Mouse (Mus musculus): ENCODE results near the gene Psmd11.
"Not testable (repeated sequence)": the region's sequence is repeated elsewhere in the genome, so short reads cannot be mapped to it uniquely, and the experiment has no call there.

Gene Psmd11

DNA sequence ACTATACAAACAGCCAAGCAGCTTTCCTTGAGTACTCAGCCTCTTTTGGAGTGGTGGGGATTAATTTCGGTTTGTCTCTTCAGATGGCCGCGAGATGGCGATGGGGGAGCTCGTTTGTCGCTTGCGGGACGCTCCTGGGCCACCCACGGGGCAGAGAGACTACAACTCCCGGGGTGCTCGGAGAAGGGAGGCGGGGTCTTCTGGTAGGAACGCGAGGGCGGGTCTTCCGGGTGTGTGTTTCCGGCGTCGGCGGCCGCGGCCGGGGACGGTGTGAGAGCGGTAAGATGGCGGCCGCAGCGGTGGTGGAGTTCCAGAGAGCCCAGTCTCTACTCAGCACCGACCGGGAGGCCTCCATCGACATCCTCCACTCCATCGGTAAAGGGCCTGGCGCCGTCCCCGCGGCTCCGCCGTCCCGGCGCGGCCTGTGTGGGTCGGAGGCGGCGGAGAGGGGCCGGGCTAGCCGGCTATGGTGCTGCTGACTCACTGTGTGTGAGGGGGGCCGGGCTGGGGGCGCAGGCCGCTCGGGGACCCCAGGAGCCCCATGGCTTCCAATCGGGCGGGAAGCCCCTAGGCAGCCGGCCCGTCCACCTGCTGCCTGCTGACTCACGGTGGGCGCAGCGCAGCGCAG, at the start of gene Psmd11:
Psmd11 (plus strand) TSS at position 235 of the 628 bp plus-strand sequence.
- peak; percentile 89 for DNase-seq (ENCODE audit: low read depth, low spot score)

DNA sequence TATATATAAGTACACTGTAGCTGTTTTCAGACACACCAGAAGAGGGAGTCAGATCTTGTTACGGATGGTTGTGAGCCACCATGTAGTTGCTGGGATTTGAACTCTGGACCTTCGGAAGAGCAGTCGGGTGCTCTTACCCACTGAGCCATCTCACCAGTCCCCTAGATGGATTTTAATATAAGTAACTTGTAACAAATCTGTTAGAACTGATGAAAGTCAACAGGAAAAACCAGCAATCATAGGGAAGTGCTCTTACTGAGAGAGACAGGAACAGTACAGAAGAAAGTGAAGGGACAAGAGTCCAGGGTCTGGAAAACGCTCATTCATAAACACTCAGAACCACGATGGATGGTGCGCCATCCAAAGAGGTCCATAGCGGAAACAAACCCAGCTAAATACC, 49.2 kb upstream of the Psmd11 start:
- not testable (repeated sequence) for DNase-seq (ENCODE audit: low read depth, low spot score)

DNA sequence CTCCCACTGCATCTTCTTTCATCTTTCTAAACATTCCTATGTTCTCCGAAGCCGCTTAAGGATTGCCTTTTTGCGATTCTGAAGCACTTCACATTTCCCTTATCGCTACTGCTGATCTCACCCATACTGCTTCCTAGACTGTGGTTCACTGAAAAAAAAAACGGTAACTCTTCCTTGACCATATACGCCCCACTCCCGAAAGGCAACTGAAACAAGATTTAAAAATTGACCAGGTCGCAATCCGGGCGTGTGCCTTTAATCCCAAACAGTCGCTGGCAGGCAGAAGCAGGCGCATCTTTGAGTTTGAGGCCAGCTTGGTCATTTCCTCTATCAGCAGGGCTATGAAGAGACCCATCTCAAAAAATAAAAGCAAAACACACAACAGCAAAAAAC, 45.8 kb upstream of the Psmd11 start:
- no peak for DNase-seq (ENCODE audit: low read depth, low spot score)

DNA sequence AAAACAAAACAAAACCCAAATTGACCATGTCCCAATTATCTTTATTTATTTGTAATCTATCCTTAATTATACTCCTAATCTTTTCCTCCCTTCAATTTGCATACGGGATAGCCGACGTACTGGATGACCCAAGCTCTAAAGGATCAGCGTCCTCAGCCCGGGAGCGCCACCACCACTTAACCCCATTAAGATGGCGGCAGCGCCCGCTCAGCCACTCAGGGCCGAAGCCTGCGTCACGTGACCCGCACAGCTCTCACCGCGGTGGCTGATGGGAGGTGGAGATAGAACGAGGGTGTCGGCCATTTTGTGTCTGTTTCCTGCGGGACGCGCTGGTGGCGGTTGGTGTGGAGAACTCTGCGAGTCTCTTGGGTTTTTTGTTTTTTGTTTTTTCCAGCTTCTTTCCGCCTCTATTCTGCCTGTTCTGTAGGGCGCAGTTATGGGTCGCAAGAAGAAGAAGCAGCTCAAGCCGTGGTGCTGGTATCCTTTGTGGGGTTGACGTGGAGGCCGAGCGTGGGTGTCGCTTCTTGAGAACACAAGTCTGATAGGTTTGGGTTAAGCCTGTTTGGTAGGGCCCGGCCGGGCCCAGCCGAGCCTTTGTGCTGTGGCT, 45.3 kb upstream of the Psmd11 start, which contains the start of gene Zfp207:
Zfp207 (plus strand) TSS at position 261 of the 607 bp plus-strand sequence.
- DNase-seq (ENCODE audit: low read depth, low spot score), result peak; percentile 91

DNA sequence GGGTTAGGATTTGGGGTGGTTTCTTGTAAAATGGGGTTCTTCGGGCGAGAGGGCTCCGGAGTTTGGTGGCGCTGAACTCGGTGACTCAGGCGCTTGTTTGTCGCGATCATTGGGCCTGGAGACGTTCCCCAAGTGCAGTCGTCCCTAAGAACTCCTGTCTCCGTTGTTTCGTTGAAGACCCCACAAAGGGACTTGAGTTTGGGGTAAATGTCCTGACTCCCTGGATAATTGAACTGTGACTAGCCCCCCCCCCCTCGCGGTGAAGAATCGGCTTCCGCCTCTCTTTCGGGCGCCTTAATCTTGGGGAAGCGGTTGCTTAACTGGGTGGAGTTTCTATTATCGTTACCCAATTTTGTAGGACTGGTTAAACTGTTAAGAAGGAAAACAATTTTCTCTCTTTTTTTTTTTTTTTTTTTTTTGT, 44.8 kb upstream of the Psmd11 start:
- DNase-seq (ENCODE audit: low read depth, low spot score), result peak; percentile 16

DNA sequence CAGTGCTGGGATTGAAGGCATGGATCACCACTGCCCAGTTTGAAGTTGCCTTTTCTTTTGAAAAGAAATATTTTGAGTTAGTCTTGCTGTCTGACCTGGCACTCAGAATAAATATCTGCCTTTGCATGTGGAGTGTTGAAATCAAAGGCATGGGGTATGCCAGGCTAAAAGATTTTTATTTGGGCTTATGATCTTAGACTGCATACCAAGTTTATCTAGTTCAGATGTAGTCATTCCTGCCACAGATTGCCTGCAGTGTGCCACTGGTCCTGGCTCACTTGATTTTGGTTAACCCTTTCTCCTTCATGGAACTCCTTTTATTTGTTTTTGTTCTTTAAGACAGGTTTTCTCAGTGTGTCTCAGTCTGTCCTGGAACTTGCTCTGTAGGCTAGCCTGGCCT, 44.0 kb upstream of the Psmd11 start:
- no peak for DNase-seq (ENCODE audit: low read depth, low spot score)

DNA sequence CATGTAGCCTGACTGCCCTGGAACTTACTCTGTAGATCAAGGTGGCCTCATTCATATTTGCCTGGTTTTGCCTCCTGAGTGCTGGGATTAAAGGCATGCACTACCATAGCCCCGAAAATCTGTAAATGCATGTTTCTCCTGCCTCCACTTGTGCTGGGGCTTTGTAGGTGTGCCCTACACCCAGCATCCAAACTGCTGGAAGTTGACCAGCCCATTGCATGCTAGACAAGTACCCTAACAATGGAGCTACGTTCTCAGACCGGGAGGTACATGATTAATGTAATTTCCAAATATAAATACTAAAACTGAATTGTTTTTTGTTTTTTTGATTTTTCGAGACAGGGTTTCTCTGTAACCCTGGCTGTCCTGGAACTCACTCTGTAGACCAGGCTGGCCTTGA, 43.4 kb upstream of the Psmd11 start:
- no peak for DNase-seq (ENCODE audit: low read depth, low spot score)

DNA sequence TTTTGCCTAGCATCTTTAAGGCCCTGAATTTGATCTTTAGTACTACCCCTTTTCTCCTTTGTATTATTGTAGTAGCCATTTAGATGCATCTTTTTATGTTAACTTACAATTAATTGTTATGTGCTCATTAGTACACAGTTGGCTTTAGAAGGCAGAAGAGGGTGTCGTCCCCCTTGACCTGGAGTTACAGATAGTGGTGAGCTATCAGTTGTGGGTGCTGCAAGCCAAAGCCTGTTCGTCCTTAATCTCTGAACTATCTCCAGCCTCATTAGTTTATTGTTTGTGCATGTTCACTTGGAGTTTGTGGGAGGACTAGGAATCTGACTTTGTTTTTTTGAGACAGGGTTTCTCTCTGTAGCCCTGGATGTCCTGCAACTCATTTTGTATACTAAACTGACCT, 41.6 kb upstream of the Psmd11 start:
- DNase-seq (ENCODE audit: low read depth, low spot score), result no peak

DNA sequence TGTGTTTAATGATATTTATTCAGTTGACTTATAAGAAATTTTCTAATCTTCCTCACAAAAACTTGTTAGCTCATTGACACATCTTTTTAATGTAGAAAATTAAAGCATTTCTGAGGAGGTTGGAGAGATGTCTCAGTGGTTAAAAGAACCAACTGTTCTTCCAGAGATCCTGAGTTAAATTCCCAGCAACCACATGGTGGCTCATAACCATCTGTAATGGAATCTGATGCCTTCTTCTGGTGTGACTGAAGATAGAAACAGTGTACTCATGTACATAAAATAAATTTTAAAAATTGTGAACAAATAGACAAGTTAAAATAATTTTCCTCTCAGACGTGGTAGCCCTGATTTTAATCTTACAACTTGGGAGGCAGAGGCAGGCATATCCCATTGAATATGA, 38.5 kb upstream of the Psmd11 start:
- DNase-seq (ENCODE audit: low read depth, low spot score), result no peak

DNA sequence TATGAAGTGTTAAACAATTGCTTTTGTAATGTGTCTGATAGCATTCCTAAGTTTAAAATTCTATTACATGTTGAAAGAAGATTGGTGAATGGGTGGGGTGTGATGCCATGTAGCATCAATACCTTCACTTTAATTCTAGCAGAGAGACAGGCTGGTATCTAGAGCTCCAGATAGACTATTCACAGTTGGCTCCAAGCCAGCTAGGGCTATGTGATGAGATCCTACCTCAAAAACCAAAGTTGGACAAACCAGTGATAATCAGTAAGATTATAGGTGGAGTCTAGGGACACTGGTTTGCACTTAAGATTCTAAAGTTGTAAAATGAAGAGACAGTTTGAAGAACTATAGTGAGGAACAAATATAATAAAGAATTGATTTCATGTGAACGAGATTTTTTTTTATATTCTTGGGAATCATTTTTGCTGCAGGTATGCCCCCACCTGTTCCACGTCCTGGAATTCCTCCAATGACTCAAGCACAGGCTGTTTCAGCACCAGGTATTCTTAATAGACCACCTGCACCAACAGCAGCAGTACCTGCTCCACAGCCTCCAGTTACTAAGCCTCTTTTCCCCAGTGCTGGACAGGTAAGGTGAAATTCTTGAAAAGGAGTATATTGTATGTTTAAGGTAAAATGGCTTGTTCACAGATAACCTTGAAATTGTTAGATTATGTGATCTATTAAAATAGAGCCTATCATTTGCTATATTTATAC, 36.9 kb upstream of the Psmd11 start:
- DNase-seq (ENCODE audit: low read depth, low spot score), result no peak

DNA sequence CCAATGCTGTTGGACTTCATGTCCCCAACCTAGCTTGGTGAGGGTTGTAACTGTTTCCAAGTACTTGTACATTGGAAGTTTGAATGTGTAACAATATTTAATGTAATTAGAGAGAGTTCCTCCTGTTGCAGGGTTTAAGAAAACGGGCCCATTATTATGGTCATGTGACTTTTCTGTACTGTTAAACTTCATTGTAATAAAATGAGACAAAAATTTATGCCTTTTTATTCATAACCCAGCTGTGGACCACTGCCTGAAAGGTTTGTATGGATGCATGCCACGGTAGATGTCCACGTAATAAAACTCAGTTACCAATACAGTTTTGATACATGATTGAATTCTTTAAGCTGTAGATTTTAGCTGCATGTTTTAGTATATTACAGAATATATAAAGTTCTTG, 32.5 kb upstream of the Psmd11 start:
- DNase-seq (ENCODE audit: low read depth, low spot score), result no peak

DNA sequence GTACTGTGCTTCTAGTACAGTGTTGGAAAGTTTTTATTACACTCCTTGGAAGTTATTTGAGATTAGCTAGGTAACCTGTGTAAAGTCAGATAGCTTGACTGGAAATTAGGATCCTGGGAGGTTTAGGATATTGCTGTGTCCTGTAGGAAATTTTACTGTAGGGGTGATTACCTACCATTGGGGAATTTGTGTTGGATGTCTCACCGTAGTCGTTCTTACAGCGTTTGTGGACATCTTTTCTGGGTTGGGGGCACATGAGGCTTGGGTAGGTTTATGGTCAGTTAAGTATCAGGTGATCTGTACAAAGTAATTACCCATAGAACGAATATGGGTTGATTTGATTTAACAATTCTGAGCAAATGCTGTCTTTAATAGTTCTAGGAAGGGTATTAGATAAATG, 31.8 kb upstream of the Psmd11 start:
- no peak for DNase-seq (ENCODE audit: low read depth, low spot score)

DNA sequence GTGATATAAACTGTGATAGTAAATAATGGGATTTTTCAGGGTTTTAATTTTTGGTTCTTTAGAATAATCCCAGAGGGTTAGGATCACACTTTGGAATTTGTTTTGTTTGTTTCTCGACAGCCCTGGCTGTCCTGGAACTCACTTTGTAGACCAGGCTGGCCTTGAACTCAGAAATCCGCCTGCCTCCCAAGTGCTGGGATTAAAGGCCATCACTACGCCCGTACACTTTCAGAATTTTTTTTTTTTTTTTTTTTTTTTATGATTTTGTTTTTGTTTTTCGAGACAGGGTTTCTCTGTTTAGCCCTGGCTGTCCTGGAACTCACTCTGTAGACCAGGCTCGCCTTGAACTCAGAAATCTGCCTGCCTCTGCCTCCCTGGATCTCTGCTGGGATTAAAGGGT, 20.5 kb upstream of the Psmd11 start:
- not testable (repeated sequence) for DNase-seq (ENCODE audit: low read depth, low spot score)

DNA sequence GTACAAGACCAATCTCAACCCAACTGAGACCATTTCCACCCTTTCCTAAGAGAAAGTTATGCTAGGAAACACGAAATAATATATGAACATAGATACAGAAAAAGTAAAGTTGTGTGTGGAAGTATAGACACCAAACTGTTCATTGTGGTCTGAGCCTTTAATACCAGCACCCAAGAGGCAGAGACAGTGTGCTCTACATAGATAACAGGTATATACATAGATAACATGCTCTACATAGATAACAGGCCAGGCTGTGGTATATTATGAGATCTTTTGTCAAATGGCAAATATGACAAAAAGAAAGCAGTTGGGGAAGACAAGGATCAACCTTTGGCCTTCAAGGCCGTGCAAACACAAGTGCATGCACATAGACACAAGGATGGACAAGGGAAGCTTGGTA, 18.0 kb upstream of the Psmd11 start:
- no peak for DNase-seq (ENCODE audit: low read depth, low spot score)

DNA sequence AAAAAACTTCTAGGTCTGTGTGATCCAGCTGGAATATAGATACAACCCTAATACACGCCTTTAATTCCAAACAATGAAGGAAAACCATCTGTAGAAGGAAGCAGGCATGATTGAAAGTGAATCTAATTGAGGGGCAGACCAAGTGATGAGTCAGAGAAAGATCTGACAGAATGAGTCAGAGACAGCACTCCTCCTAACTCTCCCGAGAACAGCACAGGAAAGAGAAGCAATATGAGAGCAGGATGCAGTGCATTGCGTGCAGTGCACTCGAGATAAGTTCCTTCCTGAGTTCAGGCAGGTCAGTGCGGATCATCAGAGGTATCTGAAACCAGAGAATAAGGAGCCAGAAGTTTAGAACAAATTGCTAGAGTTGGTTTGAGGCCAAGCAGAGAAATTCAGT, 11.3 kb upstream of the Psmd11 start:
- no peak for DNase-seq (ENCODE audit: low read depth, low spot score)

DNA sequence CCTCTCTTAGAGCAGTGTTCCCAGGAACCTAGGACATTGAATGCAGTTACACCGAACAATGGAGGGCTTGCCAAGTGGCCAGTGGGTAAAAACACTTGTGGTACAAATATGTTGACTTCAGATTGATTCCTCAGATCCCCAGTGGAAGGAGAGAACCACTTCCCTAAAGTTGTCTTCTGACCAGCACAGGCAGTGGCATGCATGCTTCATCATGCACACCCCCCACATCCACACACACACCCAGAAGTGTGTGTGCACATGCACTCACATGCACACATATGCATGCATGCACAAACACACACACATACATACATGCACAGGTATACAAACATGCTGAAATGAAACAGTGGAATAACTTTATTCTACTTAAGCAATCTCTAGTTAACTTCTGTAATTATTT, 8.7 kb upstream of the Psmd11 start:
- no peak for DNase-seq (ENCODE audit: low read depth, low spot score)

DNA sequence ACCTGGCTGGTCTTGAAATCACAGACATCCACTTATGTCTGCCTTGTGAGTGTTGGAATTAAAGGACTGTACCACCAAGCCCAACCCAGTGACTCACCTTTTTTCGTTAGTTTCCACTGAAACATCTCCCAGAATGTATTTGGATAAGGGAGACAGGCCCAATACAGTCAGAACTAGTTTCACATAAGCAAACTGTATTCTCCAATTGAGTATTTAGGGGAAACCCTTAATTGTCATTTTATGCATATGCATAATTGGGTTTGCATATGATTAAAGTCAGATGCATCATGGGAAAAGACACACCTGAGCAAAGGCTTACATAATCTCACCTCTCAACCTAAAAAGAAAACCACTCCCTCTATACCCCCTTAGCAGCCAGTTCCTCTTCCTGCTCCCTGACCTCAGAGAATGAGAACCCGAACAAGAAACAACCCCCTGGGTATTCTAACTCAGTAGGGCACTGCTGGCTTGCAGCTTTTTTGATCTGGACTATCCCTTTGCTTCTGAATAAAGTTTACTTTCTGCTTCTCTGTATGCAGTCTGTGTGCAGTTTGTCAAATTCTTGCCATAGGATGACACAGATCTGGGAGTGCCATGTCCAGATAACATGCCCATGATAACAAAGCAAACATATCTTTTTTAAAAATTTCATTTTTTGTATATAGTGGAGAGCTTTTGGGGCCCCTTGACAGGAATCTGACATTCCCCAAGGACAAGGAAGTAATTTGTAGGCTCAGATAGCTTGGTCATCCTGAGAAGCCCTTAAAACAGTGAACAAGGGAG, 8.0 kb upstream of the Psmd11 start:
- DNase-seq (ENCODE audit: low read depth, low spot score), result no peak

DNA sequence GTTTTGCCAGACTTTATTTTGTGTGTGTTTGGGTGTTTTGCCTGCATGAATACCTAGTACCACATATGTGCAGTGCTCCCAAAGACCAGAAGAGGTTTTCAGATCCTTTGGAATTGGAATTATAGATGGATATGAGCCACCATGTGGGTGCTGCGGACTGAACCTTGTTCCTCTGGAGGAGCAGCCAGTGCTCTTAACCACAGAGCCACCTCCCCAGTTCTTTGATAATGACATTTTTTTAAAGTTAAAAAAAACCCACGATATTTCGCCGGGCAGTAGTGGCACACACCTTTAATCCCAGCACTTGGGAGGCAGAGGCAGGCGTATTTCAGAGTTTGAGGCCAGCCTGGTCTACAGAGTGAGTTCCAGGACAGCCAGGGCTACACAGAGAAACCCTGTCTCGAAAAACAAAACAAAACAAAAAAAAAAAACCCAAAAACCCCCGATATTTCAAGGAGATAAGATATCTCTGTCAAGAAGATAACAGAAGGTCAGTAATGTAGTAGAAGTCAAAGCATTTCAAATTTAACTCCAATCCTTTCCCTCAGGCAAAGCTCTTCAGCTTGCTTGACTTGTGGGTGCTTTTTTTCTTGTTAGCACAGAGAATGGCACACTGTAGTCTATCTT, 6.9 kb upstream of the Psmd11 start:
- DNase-seq (ENCODE audit: low read depth, low spot score), result no peak

DNA sequence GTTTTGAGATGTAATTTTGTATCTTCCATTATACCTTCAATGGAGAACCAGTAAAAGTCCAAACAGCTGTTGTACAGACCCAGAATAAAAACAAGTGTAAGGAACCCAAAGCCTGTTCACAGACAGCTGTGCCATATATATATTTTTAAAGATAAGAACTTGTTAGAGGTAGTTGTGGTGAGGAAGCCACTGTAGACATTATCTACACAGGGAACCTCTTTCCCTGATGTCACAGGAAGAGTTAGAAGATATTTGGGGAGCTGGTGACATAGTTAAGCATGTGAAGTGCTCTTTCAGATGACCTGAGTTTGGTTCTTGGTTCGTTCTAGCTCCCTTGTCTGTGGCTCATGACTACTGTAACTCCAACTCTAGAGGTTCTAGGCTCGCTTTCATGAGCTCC, 3.7 kb upstream of the Psmd11 start:
- no peak for DNase-seq (ENCODE audit: low read depth, low spot score)

DNA sequence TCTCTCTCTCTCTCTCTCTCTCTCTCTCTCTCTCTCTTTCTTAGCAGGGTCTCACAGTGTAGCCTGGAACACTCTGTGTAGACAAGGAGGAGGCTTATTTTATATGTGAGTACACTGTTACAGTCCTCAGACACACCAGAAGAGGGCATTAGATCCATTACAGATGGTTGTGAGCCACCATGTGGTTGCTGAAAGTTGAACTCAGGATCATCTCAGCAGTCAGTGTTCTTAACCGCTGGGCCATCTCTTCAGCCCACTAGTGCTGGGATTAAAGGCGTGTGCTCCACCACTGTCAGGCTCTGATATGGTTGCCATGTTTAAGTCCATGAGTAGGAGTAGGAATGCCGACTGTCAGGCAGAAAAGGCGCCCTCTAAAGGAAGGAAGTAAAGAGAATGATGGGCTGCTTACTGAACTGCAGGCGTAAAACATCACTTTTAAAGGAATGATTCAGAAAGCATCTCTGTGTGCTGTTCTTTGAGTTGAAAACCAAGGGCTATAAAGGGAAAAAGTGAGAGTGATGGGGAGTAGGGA, 3.1 kb upstream of the Psmd11 start:
- no peak for DNase-seq (ENCODE audit: low read depth, low spot score)

DNA sequence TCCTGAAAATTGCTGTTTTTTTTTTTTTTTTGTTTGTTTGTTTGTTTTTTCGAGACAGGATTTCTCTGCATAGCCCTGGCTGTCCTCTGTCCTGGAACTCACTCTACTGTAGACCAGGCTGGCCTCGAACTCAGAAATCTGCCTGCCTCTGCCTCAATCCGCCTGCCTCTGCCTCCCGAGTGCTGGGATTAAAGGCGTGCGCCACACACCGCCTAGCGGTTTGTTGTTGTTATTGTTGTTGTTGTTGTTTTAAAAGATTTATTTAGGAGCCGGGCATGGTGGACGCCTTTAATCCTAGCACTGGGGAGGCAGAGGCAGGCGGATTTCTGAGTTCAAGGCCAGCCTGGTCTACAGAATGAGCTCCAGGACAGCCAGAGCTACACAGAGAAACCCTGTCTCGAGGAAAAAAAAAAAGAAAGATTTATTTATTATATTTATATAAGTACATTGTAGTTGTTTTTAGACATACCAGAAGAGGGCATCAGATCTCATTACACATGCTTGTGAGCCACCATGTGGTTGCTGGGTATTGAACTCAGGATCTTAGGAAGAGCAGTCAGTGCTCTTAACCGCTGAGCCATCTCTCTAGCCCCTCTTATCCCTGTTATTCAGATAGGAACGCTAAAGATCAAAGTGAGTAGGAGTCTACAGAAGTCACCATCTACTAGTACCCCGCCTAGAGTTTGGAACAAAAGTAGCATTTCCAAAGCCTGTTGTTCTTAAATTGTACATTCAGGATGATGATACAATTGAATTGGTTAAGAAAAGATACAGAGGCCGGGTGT, 2.2 kb upstream of the Psmd11 start:
- DNase-seq (ENCODE audit: low read depth, low spot score), result not testable (repeated sequence)
